Mouse (Mus musculus): ENCODE measurements around the gene Olfr43. TPM values are rescaled to one million over a fixed set of nuclear protein-coding genes. Genes with fewer than 3 reads are reported as not detected.

The Olfr43 gene
- total RNA-seq (2021) = not detected
- long read RNA-seq, experiment 1 = 0 reads
- long read RNA-seq, experiment 2 = 0 reads

- DNase-seq = no peak
These were observed at the start of gene Olfr43 for GRCm38 (mm10) chr11:74211279-74211678. Gene Olfr43, minus strand, starts transcription at chr11:74211379.

- DNase-seq = no peak
These were observed 48.3 kb upstream of the Olfr43 start, which contains the start of gene Olfr406 for GRCm38 (mm10) chr11:74259508-74259907. Gene Olfr406, plus strand, starts transcription at chr11:74259808.

- no peak for DNase-seq
These were observed 30.0 kb upstream of the Olfr43 start for GRCm38 (mm10) chr11:74241201-74241600.

- no peak for DNase-seq
These were observed 25.2 kb downstream of the Olfr43 start, which contains the start of gene Olfr403 for GRCm38 (mm10) chr11:74185949-74186348. Gene Olfr403, plus strand, starts transcription at chr11:74186249.

- no peak for DNase-seq
These were observed 27.4 kb downstream of the Olfr43 start for GRCm38 (mm10) chr11:74183745-74184144.

GRCm38 (mm10) chr11:74183168-74183567 is 28.0 kb downstream of the Olfr43 start:
- DNase-seq = no peak

GRCm38 (mm10) chr11:74168771-74169170 is 42.4 kb downstream of the Olfr43 start:
- DNase-seq = no peak

Other genes starting within 250 kb of the Olfr43 start
- not detected for gene Olfr398, start 221.0 kb downstream of the Olfr43 start, total RNA-seq (2021)
- not detected for gene Olfr139, start 154.8 kb downstream of the Olfr43 start, total RNA-seq (2021)
- not detected for gene Olfr399, start 154.8 kb downstream of the Olfr43 start, total RNA-seq (2021)
- not detected for gene Zfp616, start 141.4 kb downstream of the Olfr43 start, total RNA-seq (2021)
- not detected for gene Olfr401, start 97.7 kb downstream of the Olfr43 start, total RNA-seq (2021)
- not detected for gene Olfr402, start 57.9 kb downstream of the Olfr43 start, total RNA-seq (2021)
- gene Olfr403, start 25.1 kb downstream of the Olfr43 start, total RNA-seq (2021) = not detected
- not detected for gene Olfr406, start 48.4 kb upstream of the Olfr43 start, total RNA-seq (2021)
- not detected for gene Olfr59, start 72.4 kb upstream of the Olfr43 start, total RNA-seq (2021)
- not detected for gene Olfr410, start 126.7 kb upstream of the Olfr43 start, total RNA-seq (2021)
- gene Olfr411, start 141.3 kb upstream of the Olfr43 start, total RNA-seq (2021) = not detected
- gene Olfr412, start 150.7 kb upstream of the Olfr43 start, total RNA-seq (2021) = not detected

Data from gastrocnemius, postnatal 25 days (tissue).